Mouse (Mus musculus): ENCODE results near the gene Micall2. TPM values are rescaled to one million over a fixed set of nuclear protein-coding genes. Genes with fewer than 3 reads are reported as not detected.
"Not testable (repeated sequence)": the region's sequence is repeated elsewhere in the genome, so short reads cannot be mapped to it uniquely, and the experiment has no call there.

Micall2 gene
- polyA plus RNA-seq, 1 experiment from 2014 or later = 11.6 TPM

DNA sequence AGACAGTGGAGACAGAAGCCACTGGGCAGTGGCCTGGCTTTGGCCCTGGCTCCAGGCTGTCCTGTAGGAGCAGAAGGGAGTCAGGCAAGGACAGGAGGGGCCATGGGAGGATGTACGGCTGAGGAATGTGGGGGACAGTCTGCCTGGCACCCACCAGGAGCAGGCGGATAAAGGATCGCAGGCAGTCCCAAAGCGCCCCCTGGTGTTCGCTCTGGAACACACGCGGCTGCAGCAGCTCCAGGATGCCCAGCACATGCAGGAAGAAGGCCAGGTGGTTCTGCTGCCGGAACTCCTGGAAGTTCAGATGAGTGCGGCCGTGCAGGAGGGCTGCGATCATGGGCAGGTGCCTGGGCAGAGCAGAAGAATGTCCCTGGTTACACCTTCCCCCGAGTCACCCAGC lies 18.6 kb upstream of the Micall2 start:
- no peaks in the 10 kb centered on the region for H3K4me1 ChIP-seq (ENCODE audit: control insufficient read depth, insufficient read depth, low read length)
- H3K4me3 ChIP-seq (ENCODE audit: low read length) = no peak overlapping the region
- no peak overlapping the region for H3K9ac ChIP-seq (ENCODE audit: low read depth, low read length)
- H3K27ac ChIP-seq (ENCODE audit: low read length) = no peak overlapping the region
- H3K9me3 ChIP-seq (ENCODE audit: control insufficient read depth, low read length) = no peaks in the 10 kb centered on the region
- peaks cover 28% of the 10 kb centered on the region for H3K36me3 ChIP-seq (ENCODE audit: control insufficient read depth, insufficient read depth, low read length)
- H3K27me3 ChIP-seq (replicated peaks; ENCODE audit: control insufficient read depth, insufficient read depth, low read length) = no peaks in the 10 kb centered on the region
- WGBS = 25% methylated on average over 12 of the region's 12 CpGs
- ATAC-seq = no peak; the same call in 1 of the 2 replicates
- H3K4me2 ChIP-seq (ENCODE audit: low read depth, low read length) = no peak overlapping the region

DNA sequence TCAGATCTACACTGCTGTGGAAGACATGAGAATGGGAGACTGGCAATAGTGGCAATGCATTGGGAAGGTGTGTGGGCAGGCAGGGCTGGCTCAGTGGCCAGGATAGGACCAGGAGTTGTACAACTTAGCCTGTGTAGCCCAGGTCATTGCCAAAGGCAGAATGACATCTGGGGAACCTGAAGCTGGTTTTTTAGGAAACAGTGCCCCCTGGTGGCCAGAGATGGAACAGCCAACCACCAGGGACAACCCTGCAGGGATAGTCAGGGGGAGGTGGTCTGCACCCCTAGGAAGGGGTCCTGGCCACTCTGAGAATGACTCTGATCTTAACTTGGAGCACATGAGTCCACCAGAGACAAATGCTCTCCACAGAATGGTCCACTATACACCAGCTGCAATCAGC lies 14.4 kb upstream of the Micall2 start:
- no peak overlapping the region for H3K27ac ChIP-seq (ENCODE audit: low read length)
- H3K36me3 ChIP-seq (ENCODE audit: control insufficient read depth, insufficient read depth, low read length) = peaks cover 19% of the 10 kb centered on the region
- no peaks in the 10 kb centered on the region for H3K9me3 ChIP-seq (ENCODE audit: control insufficient read depth, low read length)
- H3K4me3 ChIP-seq (ENCODE audit: low read length) = no peak overlapping the region
- H3K9ac ChIP-seq (ENCODE audit: low read depth, low read length) = no peak overlapping the region
- H3K4me1 ChIP-seq (ENCODE audit: control insufficient read depth, insufficient read depth, low read length) = no peaks in the 10 kb centered on the region
- no peak overlapping the region for H3K4me2 ChIP-seq (ENCODE audit: low read depth, low read length)
- H3K27me3 ChIP-seq (replicated peaks; ENCODE audit: control insufficient read depth, insufficient read depth, low read length) = no peaks in the 10 kb centered on the region
- 0 out of 2 replicates have a peak, but pooled peaks have one; percentile 10 for ATAC-seq

DNA sequence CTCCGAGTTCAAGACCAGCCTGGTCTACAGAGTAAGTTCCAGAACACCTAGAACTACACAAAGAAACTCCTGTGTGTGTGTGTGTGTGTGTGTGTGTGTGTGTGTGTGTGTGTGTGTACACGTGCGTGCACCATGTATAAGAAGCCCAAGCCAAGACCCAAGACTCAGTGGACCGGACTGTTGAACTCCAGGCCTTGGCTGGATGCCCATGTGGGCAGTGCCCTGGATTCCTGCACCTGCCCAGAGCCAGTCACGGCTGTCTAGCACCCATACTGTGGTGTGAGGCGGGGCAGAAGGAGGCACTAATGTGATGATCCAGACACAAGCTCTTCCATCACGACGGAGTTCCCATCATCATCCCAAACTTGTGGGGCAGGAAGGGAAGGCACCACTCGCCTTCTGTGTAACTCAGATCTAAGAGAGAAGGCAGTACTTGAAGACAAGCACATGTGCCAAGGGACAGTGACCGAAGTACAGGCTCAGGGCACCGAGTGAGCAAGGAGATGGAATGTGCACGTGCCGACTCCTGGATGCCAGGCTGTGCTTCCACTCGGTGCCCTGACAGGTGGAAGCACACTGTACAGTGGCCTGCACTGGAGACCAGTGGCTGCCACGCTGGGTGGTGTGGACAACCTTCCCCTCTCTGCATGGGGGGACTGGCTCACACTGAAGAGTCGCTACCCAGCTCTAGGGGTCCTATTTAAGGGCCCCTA lies 13.4 kb upstream of the Micall2 start:
- no peaks in the 10 kb centered on the region for H3K27me3 ChIP-seq (replicated peaks; ENCODE audit: control insufficient read depth, insufficient read depth, low read length)
- H3K36me3 ChIP-seq (ENCODE audit: control insufficient read depth, insufficient read depth, low read length) = peaks cover 14% of the 10 kb centered on the region
- H3K9me3 ChIP-seq (ENCODE audit: control insufficient read depth, low read length) = no peaks in the 10 kb centered on the region
- no peak for ATAC-seq
- WGBS = 89% methylated on average over 16 of the region's 16 CpGs
- H3K4me2 ChIP-seq (ENCODE audit: low read depth, low read length) = no peak overlapping the region
- H3K27ac ChIP-seq (ENCODE audit: low read length) = no peak overlapping the region
- H3K4me3 ChIP-seq (ENCODE audit: low read length) = no peak overlapping the region
- no peak overlapping the region for H3K9ac ChIP-seq (ENCODE audit: low read depth, low read length)
- no peaks in the 10 kb centered on the region for H3K4me1 ChIP-seq (ENCODE audit: control insufficient read depth, insufficient read depth, low read length)

DNA sequence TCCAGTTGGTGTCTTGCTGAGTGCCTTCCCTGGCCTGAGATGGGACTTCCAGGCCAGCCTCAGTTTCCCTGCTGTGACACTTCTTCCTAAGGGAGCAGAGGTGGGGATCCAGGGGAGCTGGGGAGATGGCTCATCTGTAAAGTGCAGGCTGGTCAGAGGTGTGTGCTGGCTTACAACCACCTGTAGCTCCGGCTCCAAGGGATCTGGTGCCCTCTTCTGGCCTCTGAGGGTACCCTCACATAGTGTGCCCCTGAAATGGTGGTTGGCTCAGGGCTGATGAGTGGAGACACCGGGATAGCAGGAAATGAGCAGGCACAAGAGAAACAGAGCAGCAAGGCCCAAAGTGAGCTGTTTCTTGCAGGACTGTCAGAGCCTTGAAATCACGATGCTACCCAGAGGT lies 9.6 kb upstream of the Micall2 start:
- Histone ChIP-seq H3K27ac (ENCODE audit: low read length) (no peak overlapping the region), H3K27me3 (replicated peaks; ENCODE audit: control insufficient read depth, insufficient read depth, low read length) (no peaks in the 10 kb centered on the region), H3K36me3 (ENCODE audit: control insufficient read depth, insufficient read depth, low read length) (no peaks in the 10 kb centered on the region), H3K4me3 (ENCODE audit: low read length) (no peak overlapping the region), H3K4me2 (ENCODE audit: low read depth, low read length) (no peak overlapping the region), H3K9ac (ENCODE audit: low read depth, low read length) (0 out of 2 replicates have a peak overlapping the region, but pooled peaks have one; percentile 19), H3K9me3 (ENCODE audit: control insufficient read depth, low read length) (no peaks in the 10 kb centered on the region), H3K4me1 (ENCODE audit: control insufficient read depth, insufficient read depth, low read length) (peaks cover 6% of the 10 kb centered on the region; the same call in 1 of the 2 replicates)
- WGBS = 3% methylated on average over 3 of the region's 3 CpGs
- peak; percentile 82 for ATAC-seq

DNA sequence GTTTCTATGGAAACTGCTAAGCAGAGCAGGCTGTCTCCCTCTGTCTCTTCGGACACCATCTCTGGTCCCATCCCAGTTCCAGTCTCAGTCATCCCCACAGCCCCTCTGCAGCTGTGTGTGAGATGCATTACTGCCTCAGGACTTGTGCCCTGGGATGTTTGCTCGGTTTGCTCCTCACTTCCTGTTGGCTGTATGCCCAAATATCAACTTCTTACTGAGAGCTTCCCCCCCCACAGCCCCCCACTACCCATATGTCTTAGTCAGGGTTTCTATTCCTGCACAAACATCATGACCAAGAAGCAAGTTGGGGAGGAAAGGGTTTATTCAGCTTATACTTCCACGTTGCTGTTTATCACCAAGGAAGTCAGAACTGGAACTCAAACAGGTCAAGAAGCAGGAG lies 6.5 kb upstream of the Micall2 start:
- not testable (repeated sequence) for H3K9ac ChIP-seq (ENCODE audit: low read depth, low read length); H3K9me3 ChIP-seq (ENCODE audit: control insufficient read depth, low read length); H3K36me3 ChIP-seq (ENCODE audit: control insufficient read depth, insufficient read depth, low read length); H3K4me3 ChIP-seq (ENCODE audit: low read length); H3K27ac ChIP-seq (ENCODE audit: low read length); H3K27me3 ChIP-seq (replicated peaks; ENCODE audit: control insufficient read depth, insufficient read depth, low read length); ATAC-seq; H3K4me2 ChIP-seq (ENCODE audit: low read depth, low read length)
- H3K4me1 ChIP-seq (ENCODE audit: control insufficient read depth, insufficient read depth, low read length) = peaks cover 14% of the 10 kb centered on the region
- WGBS = 32% methylated on average over 3 of the region's 3 CpGs

DNA sequence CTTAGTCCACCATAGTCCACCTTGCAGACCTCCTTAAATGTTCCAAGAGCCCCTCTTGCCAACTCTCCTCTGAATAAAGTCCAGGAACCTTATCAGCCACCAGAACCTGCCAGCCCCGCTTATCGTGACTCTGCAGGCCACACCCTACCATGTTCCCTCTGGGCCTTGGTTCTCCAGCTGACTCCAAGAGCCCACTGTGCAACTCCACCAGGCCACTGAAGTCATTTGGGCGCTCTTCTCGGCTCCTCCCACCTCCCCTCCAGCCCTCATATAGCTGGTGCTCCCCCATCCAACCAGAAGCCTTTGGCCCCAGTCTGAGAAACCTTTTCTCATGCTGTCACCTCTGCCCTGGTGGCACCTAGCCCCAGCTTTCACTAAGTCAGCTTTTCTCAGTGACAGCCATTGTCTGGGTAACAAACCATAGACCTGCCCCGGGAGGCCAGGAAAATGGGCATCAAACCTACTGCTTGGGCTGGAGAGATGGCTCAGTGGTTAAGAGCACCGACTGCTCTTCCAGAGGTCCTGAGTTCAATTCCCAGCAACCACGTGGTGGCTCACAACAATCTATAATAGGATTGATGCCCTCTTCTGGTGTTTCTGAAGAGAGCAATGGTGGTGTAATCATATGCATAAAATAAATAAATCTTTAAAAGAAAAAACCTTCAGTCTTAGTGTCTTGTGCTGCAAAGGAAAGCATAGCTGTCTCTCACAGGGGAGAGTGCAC lies 2.6 kb upstream of the Micall2 start:
- peak; percentile 71 for ATAC-seq
- H3K27ac ChIP-seq (ENCODE audit: low read length) = peak overlapping the region; percentile 96

DNA sequence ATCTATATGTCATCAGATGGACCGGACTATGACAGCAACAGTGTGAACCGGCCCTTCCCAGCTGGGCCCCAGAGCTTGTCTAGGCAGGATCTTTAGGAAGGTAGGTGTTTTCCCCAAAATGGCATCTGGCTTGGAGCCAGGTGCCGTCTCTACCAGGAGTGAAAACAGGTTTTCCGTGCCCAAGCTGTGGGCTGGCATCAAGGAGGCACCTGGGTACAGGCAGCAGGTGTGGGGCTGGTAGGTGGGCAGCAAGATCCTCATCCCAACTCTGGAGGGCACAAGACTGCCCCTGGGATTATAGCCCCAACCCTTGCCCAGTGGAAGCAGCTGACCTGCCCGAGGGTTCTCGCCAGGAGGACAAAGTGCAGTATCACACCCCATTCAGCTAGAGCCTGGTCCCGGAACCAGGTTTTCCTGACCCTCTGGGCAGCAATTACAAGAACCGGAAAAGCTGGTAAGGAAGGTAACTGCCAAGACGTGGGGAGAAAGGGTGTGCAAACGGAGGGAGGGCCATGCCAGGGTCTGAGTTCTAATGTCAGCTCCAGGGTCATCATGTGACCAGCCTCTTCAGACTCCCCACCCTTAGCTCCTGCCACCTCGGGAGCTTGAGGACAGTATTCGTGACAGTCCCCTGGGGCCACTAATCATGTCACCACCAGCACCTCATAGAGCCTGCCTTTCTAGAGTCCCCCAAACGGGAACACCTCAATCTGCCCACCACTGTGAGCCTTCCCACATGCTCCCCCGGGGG lies 1.9 kb upstream of the Micall2 start:
- Histone ChIP-seq H3K27me3 (replicated peaks; ENCODE audit: control insufficient read depth, insufficient read depth, low read length) (no peaks in the 10 kb centered on the region), H3K4me3 (ENCODE audit: low read length) (no peak overlapping the region), H3K4me1 (ENCODE audit: control insufficient read depth, insufficient read depth, low read length) (peaks cover 55% of the 10 kb centered on the region), H3K36me3 (ENCODE audit: control insufficient read depth, insufficient read depth, low read length) (no peaks in the 10 kb centered on the region), H3K9ac (ENCODE audit: low read depth, low read length) (peak overlapping the region; percentile 49; the same call in 1 of the 2 replicates), H3K9me3 (ENCODE audit: control insufficient read depth, low read length) (no peaks in the 10 kb centered on the region), H3K4me2 (ENCODE audit: low read depth, low read length) (peak overlapping the region; percentile 27), H3K27ac (ENCODE audit: low read length) (peak overlapping the region; percentile 96)
- peak; percentile 51 for ATAC-seq
- 63% methylated on average over 14 of the region's 14 CpGs for WGBS

More for the DNA sequence above, 2.6 kb upstream of the Micall2 start:
- H3K36me3 ChIP-seq (ENCODE audit: control insufficient read depth, insufficient read depth, low read length) = no peaks in the 10 kb centered on the region
- peak overlapping the region; percentile 27 for H3K4me2 ChIP-seq (ENCODE audit: low read depth, low read length)
- 67% methylated on average over 7 of the region's 7 CpGs for WGBS
- H3K9me3 ChIP-seq (ENCODE audit: control insufficient read depth, low read length) = no peaks in the 10 kb centered on the region
- no peaks in the 10 kb centered on the region for H3K27me3 ChIP-seq (replicated peaks; ENCODE audit: control insufficient read depth, insufficient read depth, low read length)
- peak overlapping the region; percentile 49; the same call in 1 of the 2 replicates for H3K9ac ChIP-seq (ENCODE audit: low read depth, low read length)
- H3K4me1 ChIP-seq (ENCODE audit: control insufficient read depth, insufficient read depth, low read length) = peaks cover 48% of the 10 kb centered on the region
- H3K4me3 ChIP-seq (ENCODE audit: low read length) = no peak overlapping the region

DNA sequence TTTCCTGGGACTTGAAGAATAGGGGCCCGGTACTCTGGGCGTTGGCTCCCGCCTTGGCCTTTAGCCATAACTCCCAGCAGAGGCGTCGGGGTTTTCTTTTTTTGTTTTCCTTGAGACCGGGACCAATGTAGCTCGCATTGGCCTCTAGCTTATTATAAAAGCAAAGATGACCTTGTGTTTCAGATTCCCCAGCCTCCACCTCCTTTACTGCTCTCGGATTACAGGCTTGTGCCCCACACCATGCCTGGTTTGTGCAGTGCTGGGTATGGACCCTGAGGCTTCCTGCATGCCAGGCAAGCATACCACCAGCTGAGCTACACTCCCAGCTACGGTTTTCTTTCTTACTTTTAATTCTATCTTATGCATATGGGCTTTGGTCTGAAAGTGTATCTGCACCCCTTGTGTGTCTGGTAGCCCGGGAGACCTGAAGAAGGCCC lies 386 bp upstream of the Micall2 start:
- peak; percentile 33 for ATAC-seq
- peak overlapping the region; percentile 56 for H3K9ac ChIP-seq (ENCODE audit: low read depth, low read length)

DNA sequence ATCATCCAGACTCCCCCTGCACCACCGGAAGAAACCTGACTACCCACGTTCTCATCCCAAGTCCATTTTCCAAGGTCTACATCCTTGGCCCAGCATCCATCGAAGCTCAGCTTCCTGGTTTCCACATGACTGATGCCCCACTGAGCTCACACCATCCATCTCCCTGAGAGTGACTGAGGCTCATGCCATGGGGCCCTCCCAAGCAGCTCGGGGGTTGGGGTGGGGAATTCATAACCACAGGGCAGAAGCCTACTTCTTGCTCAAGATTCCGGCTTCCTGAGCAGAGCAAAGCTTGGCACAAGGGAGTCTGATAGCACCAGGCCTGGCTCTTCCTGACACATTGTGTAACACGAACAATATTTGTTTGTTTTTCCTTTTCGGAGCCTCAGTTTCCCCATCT lies 1.4 kb downstream of the Micall2 start:
- Histone ChIP-seq H3K4me3 (ENCODE audit: low read length) (peak overlapping the region; percentile 71), H3K9me3 (ENCODE audit: control insufficient read depth, low read length) (no peaks in the 10 kb centered on the region), H3K9ac (ENCODE audit: low read depth, low read length) (peak overlapping the region; percentile 40; the same call in 1 of the 2 replicates), H3K36me3 (ENCODE audit: control insufficient read depth, insufficient read depth, low read length) (no peaks in the 10 kb centered on the region), H3K4me1 (ENCODE audit: control insufficient read depth, insufficient read depth, low read length) (peaks cover 80% of the 10 kb centered on the region), H3K27ac (ENCODE audit: low read length) (peak overlapping the region; percentile 40; the same call in 1 of the 2 replicates), H3K27me3 (replicated peaks; ENCODE audit: control insufficient read depth, insufficient read depth, low read length) (no peaks in the 10 kb centered on the region), H3K4me2 (ENCODE audit: low read depth, low read length) (peak overlapping the region; percentile 99)
- WGBS = 71% methylated on average over 7 of the region's 7 CpGs
- no peak for ATAC-seq

More for the DNA sequence above, 386 bp upstream of the Micall2 start:
- H3K27me3 ChIP-seq (replicated peaks; ENCODE audit: control insufficient read depth, insufficient read depth, low read length) = no peaks in the 10 kb centered on the region
- 11% methylated on average over 10 of the region's 10 CpGs for WGBS
- H3K4me1 ChIP-seq (ENCODE audit: control insufficient read depth, insufficient read depth, low read length) = peaks cover 63% of the 10 kb centered on the region
- peak overlapping the region; percentile 71 for H3K4me3 ChIP-seq (ENCODE audit: low read length)
- peak overlapping the region; percentile 96 for H3K27ac ChIP-seq (ENCODE audit: low read length)
- no peaks in the 10 kb centered on the region for H3K36me3 ChIP-seq (ENCODE audit: control insufficient read depth, insufficient read depth, low read length)
- no peaks in the 10 kb centered on the region for H3K9me3 ChIP-seq (ENCODE audit: control insufficient read depth, low read length)
- peak overlapping the region; percentile 99 for H3K4me2 ChIP-seq (ENCODE audit: low read depth, low read length)
